Mouse (Mus musculus) liver, embryonic 16.5 days (tissue): ENCODE results near the gene Rnf6. TPM values are rescaled to one million over a fixed set of nuclear protein-coding genes. Genes with fewer than 3 reads are reported as not detected.
A peak's percentile ranks its signal among the peaks of the same experiment; 100 is the strongest.

Source experiments
- ATAC-seq: fragments of 200-750 bp; cut with Nextera tagmentation; 2 replicates; pipeline ENCODE4 v1.8.0; 2017; ENCODE audit warnings: low read depth, mild to moderate bottlenecking, moderate number of reproducible peaks, moderate library complexity
- H3K27ac ChIP-seq: fragments of 300-500 bp; sonication (generic); 2 replicates; pipeline ENCODE4 v1.5.1; 2014; ENCODE audit warnings: mild to moderate bottlenecking, low read length
- H3K27me3 ChIP-seq: fragments of 300-500 bp; sonication (generic); 2 replicates; pipeline ENCODE4 v1.6.1; 2014; ENCODE audit warnings: low read depth, low read length, mixed read lengths; ENCODE audit not compliant: control insufficient read depth, insufficient read depth
- H3K36me3 ChIP-seq: fragments of 300-500 bp; sonication (generic); 2 replicates; pipeline ENCODE4 v1.6.1; 2014; ENCODE audit warnings: mild to moderate bottlenecking; ENCODE audit not compliant: control insufficient read depth, insufficient read depth
- H3K4me1 ChIP-seq: fragments of 300-500 bp; sonication (generic); 2 replicates; pipeline ENCODE4 v1.6.1; 2014; ENCODE audit warnings: low read depth, low read length, mixed read lengths; ENCODE audit not compliant: control insufficient read depth
- H3K4me2 ChIP-seq: fragments of 300-500 bp; sonication (generic); 2 replicates; pipeline ENCODE4 v1.6.1; 2014; ENCODE audit warnings: low read depth, low read length, mixed read lengths
- H3K4me3 ChIP-seq: fragments of 300-500 bp; sonication (generic); 2 replicates; pipeline ENCODE4 v1.5.1; 2014; ENCODE audit warnings: low read depth, mild to moderate bottlenecking, low read length
- H3K9ac ChIP-seq: fragments of 300-500 bp; sonication (generic); 2 replicates; pipeline ENCODE4 v1.6.1; 2014; ENCODE audit warnings: low read depth, low read length
- H3K9me3 ChIP-seq: fragments of 300-500 bp; sonication (generic); replicated peaks from 2 replicates; pipeline ENCODE4 v1.6.1; 2016; ENCODE audit warnings: low read length; ENCODE audit not compliant: control insufficient read depth
- WGBS: fragments of 180-500 bp; shearing (Covaris S2); extraction: QIAGEN DNeasy Blood & Tissue Kit; methylation state at CpG from one replicate; pipeline ENCODE4 v1.1.7; 2014; ENCODE audit not compliant: insufficient replicate concordance; 5-methylcytosine and 5-hydroxymethylcytosine counted together
- polyA plus RNA-seq: library from polyadenylated mRNA; unstranded; fragments of >200 nt; fragmentation: Nextera tagmentation; extraction: Ambion mirVana; gene quantifications from 2 replicates; pipeline ENCODE4 v1.2.1, GENCODE M21; 2015

Gene Rnf6
- polyA plus RNA-seq, 1 experiment from 2014 or later, result 30.9 TPM

DNA sequence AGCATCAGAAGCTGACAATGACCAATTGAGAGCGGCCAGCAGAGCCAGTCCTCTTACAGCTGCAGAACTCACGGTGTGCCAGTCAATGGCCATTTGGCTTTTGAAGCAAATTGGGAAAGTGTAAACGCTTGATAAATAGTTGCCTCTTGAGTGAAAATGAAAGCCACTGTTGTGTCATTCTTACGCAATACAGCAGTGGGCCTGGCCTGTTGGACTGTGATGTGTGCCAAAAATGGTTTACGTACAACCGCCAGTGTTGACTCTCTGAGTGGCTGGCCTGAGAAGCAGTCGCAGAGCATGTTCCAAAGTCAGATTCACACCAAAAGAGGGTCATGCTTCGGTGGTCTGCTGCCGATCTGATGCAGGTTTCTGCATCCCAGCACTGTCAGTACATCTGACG is 27.4 kb upstream of the Rnf6 start:
- Histone ChIP-seq H3K4me1 (peaks cover 75% of the 10 kb centered on the region), H3K4me3 (no peak overlapping the region), H3K4me2 (peak overlapping the region; percentile 21), H3K27me3 (no peaks in the 10 kb centered on the region), H3K36me3 (no peaks in the 10 kb centered on the region), H3K9me3 (no peaks in the 10 kb centered on the region), H3K9ac (no peak overlapping the region), H3K27ac (peak overlapping the region; percentile 60; the same call in 1 of the 2 replicates)
- 69% methylated on average over 10 of the region's 10 CpGs for WGBS
- ATAC-seq, result no peak

- no peak overlapping the region for H3K4me3 ChIP-seq
- H3K36me3 ChIP-seq, result no peaks in the 10 kb centered on the region
- no peak for ATAC-seq
- no peak overlapping the region; the same call in 1 of the 2 replicates for H3K9ac ChIP-seq
- H3K4me1 ChIP-seq, result peaks cover 84% of the 10 kb centered on the region
- peak overlapping the region; percentile 73 for H3K27ac ChIP-seq
- 53% methylated on average over 5 of the region's 5 CpGs for WGBS
- H3K9me3 ChIP-seq, result no peaks in the 10 kb centered on the region
- no peaks in the 10 kb centered on the region for H3K27me3 ChIP-seq
- H3K4me2 ChIP-seq, result no peak overlapping the region
Observed at GRCm38 (mm10) chr5:146247709-146248108, 26.4 kb upstream of the Rnf6 start.

DNA sequence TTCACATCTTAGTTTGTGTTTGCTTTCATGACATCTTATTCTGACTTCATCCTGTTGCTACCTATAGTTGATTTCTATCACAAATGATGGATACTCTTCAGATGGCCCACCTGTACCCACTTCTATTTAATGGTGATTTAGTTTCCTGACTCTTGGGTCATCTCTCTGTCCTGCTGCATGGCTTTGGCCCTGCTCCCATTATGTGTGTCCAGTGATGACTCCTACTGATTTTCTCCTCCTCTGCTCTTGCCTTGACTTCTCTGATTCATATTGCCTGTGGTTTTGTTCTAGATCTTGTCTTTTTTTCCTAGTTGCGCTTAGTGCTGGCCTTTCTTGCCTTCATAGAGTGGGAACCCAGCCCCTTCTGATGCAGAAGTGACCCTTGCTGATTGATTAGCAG is 25.0 kb upstream of the Rnf6 start:
- Histone ChIP-seq H3K36me3 (no peaks in the 10 kb centered on the region), H3K4me3 (no peak overlapping the region), H3K9ac (no peak overlapping the region), H3K9me3 (no peaks in the 10 kb centered on the region), H3K27me3 (no peaks in the 10 kb centered on the region), H3K4me1 (peaks cover 80% of the 10 kb centered on the region), H3K27ac (no peak overlapping the region), H3K4me2 (no peak overlapping the region)
- ATAC-seq, result no peak
- WGBS, result 86% methylated on average over 1 of the region's 1 CpGs

GRCm38 (mm10) chr5:146245646-146246370 is 24.5 kb upstream of the Rnf6 start:
- Histone ChIP-seq H3K9ac (no peak overlapping the region), H3K4me3 (no peak overlapping the region), H3K27me3 (no peaks in the 10 kb centered on the region), H3K4me2 (no peak overlapping the region), H3K4me1 (peaks cover 78% of the 10 kb centered on the region), H3K36me3 (no peaks in the 10 kb centered on the region), H3K9me3 (no peaks in the 10 kb centered on the region), H3K27ac (peak overlapping the region; percentile 55)
- WGBS, result 78% methylated on average over 7 of the region's 7 CpGs
- ATAC-seq, result no peak

DNA sequence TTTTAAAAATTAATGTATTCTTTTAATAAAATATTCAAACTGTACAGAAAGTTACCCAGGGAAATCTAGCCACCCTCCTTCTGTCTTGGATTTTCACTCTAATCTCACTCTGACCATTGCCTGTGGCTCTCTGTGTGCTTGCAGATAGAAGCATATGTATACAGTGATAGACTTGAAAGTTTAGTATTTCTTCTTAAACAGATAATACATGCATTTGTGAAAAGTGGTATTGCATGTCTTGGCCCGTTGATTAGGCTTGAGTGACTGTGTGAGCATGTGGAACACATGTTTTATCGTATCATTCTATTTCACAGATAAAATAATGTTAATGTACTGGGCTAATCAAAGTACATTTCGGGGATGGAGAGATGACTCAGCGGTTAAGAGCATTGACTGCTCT is 23.8 kb upstream of the Rnf6 start:
- 39% methylated on average over 4 of the region's 4 CpGs for WGBS
- Histone ChIP-seq H3K4me3 (no peak overlapping the region), H3K36me3 (no peaks in the 10 kb centered on the region), H3K9me3 (no peaks in the 10 kb centered on the region), H3K4me2 (no peak overlapping the region), H3K27ac (peak overlapping the region; percentile 38), H3K4me1 (peaks cover 77% of the 10 kb centered on the region), H3K27me3 (no peaks in the 10 kb centered on the region), H3K9ac (no peak overlapping the region)
- peak; percentile 75 for ATAC-seq

GRCm38 (mm10) chr5:146241202-146241601 is 19.8 kb upstream of the Rnf6 start:
- peaks cover 71% of the 10 kb centered on the region for H3K4me1 ChIP-seq
- H3K27ac ChIP-seq, result no peak overlapping the region; the same call in 1 of the 2 replicates
- no peaks in the 10 kb centered on the region for H3K27me3 ChIP-seq

DNA sequence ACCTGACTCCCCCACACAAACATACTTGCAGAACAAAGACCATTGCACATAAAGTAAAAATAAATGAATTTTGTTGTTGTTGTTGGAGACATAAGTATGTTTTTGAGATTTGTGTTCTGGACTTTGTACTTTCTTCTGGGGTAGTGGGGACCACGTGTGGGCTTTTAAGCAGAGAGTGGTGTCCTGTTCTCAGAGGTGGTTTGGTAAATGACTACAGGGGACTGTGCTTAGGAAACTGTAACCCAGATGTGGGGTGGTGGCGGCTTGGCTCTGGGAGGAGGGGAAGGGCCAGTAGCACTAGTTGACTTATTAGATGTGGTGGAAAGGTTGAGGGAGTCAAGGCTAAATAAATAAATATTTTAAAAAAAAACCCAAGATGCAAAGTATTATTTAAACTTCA is 19.4 kb upstream of the Rnf6 start:
- no peak overlapping the region for H3K9ac ChIP-seq
- H3K27me3 ChIP-seq, result no peaks in the 10 kb centered on the region
- H3K9me3 ChIP-seq, result no peaks in the 10 kb centered on the region
- no peak overlapping the region for H3K27ac ChIP-seq
- no peak overlapping the region for H3K4me3 ChIP-seq
- H3K36me3 ChIP-seq, result no peaks in the 10 kb centered on the region; the same call in 1 of the 2 replicates
- ATAC-seq, result no peak
- H3K4me2 ChIP-seq, result no peak overlapping the region
- peaks cover 71% of the 10 kb centered on the region for H3K4me1 ChIP-seq
- WGBS, result 76% methylated on average over 2 of the region's 2 CpGs

More at GRCm38 (mm10) chr5:146241202-146241601, 19.8 kb upstream of the Rnf6 start:
- ATAC-seq, result no peak
- Histone ChIP-seq H3K36me3 (no peaks in the 10 kb centered on the region; the same call in 1 of the 2 replicates), H3K4me2 (no peak overlapping the region), H3K9me3 (no peaks in the 10 kb centered on the region), H3K4me3 (no peak overlapping the region), H3K9ac (no peak overlapping the region)
- 85% methylated on average over 3 of the region's 3 CpGs for WGBS

- Histone ChIP-seq H3K9ac (no peak overlapping the region), H3K36me3 (no peaks in the 10 kb centered on the region; the same call in 1 of the 2 replicates), H3K27me3 (no peaks in the 10 kb centered on the region), H3K4me2 (no peak overlapping the region), H3K4me3 (no peak overlapping the region), H3K27ac (no peak overlapping the region), H3K9me3 (no peaks in the 10 kb centered on the region), H3K4me1 (peaks cover 68% of the 10 kb centered on the region)
- 80% methylated on average over 10 of the region's 10 CpGs for WGBS
- no peak for ATAC-seq
Observed at GRCm38 (mm10) chr5:146238274-146238673, 16.9 kb upstream of the Rnf6 start.

- H3K9ac ChIP-seq, result peak overlapping the region; percentile 47; the same call in 1 of the 2 replicates
- no peaks in the 10 kb centered on the region; the same call in 1 of the 2 replicates for H3K36me3 ChIP-seq
- no peaks in the 10 kb centered on the region for H3K9me3 ChIP-seq
- no peaks in the 10 kb centered on the region for H3K27me3 ChIP-seq
- peak overlapping the region; percentile 42 for H3K4me3 ChIP-seq
- peak overlapping the region; percentile 47; the same call in 1 of the 2 replicates for H3K27ac ChIP-seq
- H3K4me1 ChIP-seq, result peaks cover 46% of the 10 kb centered on the region
- WGBS, result 10% methylated on average over 1 of the region's 1 CpGs
- ATAC-seq, result peak; percentile 22
- H3K4me2 ChIP-seq, result peak overlapping the region; percentile 62
Observed at GRCm38 (mm10) chr5:146234336-146234735, 13.0 kb upstream of the Rnf6 start.
